Mouse (Mus musculus) neural tube, embryonic 13.5 days (tissue): ENCODE data around the gene Spata5. TPM values are rescaled to one million over a fixed set of nuclear protein-coding genes. Genes with fewer than 3 reads are reported as not detected.

Experiments used
- ATAC-seq: fragments of 200-750 bp; cut with Nextera tagmentation; 2 replicates; pipeline ENCODE4 v1.8.0; 2017; ENCODE audit warnings: low read depth, mild to moderate bottlenecking, moderate TSS enrichment, moderate library complexity
- H3K27ac ChIP-seq: fragments of 300-500 bp; sonication (generic); replicated peaks from 2 replicates; pipeline ENCODE4 v1.5.1; 2015; ENCODE audit warnings: moderate library complexity, mild to moderate bottlenecking, inconsistent platforms
- H3K27me3 ChIP-seq: fragments of 300-500 bp; sonication (generic); 2 replicates; pipeline ENCODE4 v1.6.1; 2015; ENCODE audit warnings: mild to moderate bottlenecking, inconsistent platforms
- H3K36me3 ChIP-seq: fragments of 300-500 bp; sonication (generic); 2 replicates; pipeline ENCODE4 v1.6.1; 2015; ENCODE audit warnings: mild to moderate bottlenecking, inconsistent platforms
- H3K4me1 ChIP-seq: fragments of 300-500 bp; sonication (generic); replicated peaks from 2 replicates; pipeline ENCODE4 v1.6.1; 2015; ENCODE audit warnings: inconsistent platforms
- H3K4me2 ChIP-seq: fragments of 300-500 bp; sonication (generic); 2 replicates; pipeline ENCODE4 v1.6.1; 2015; ENCODE audit warnings: inconsistent platforms, mild to moderate bottlenecking, moderate library complexity
- H3K4me3 ChIP-seq: fragments of 300-500 bp; sonication (generic); 2 replicates; pipeline ENCODE4 v1.5.1; 2015; ENCODE audit warnings: mild to moderate bottlenecking, inconsistent platforms
- H3K9ac ChIP-seq: fragments of 300-500 bp; sonication (generic); 2 replicates; pipeline ENCODE4 v1.6.1; 2015; ENCODE audit warnings: moderate library complexity, mild to moderate bottlenecking, inconsistent platforms
- H3K9me3 ChIP-seq: fragments of 300-500 bp; sonication (generic); 2 replicates; pipeline ENCODE4 v1.6.1; 2016; ENCODE audit warnings: inconsistent platforms
- WGBS: fragments of 180-500 bp; shearing (Covaris S2); methylation state at CpG from one replicate; pipeline ENCODE4 v1.1.7; 2015; 5-methylcytosine and 5-hydroxymethylcytosine counted together
- polyA plus RNA-seq: library from polyadenylated mRNA; unstranded; fragments of >200 nt; fragmentation: Nextera tagmentation; extraction: Ambion mirVana; gene quantifications from 2 replicates; pipeline ENCODE4 v1.2.1, GENCODE M21; 2015

The Spata5 gene
- polyA plus RNA-seq, 1 experiment from 2014 or later: 32.6 TPM

- H3K36me3 ChIP-seq: peaks cover 3% of the 10 kb centered on the region; the same call in 1 of the 2 replicates
- H3K4me2 ChIP-seq: no peak overlapping the region
- no peak overlapping the region for H3K27ac ChIP-seq
- H3K27me3 ChIP-seq: no peaks in the 10 kb centered on the region
- 87% methylated on average over 4 of the region's 4 CpGs for whole genome bisulfite sequencing
- ATAC-seq: no peak
- no peaks in the 10 kb centered on the region for H3K9me3 ChIP-seq
- H3K9ac ChIP-seq: no peak overlapping the region
- no peaks in the 10 kb centered on the region for H3K4me1 ChIP-seq
- no peak overlapping the region for H3K4me3 ChIP-seq
These were observed 64.1 kb downstream of the Spata5 start for GRCm38 (mm10) chr3:37483709-37484265.

- Histone ChIP-seq H3K36me3 (no peaks in the 10 kb centered on the region), H3K27me3 (no peaks in the 10 kb centered on the region), H3K4me2 (no peak overlapping the region), H3K9me3 (no peaks in the 10 kb centered on the region), H3K9ac (no peak overlapping the region), H3K4me1 (no peaks in the 10 kb centered on the region), H3K4me3 (no peak overlapping the region), H3K27ac (no peak overlapping the region)
- ATAC-seq: no peak
- WGBS: 84% methylated on average over 2 of the region's 2 CpGs
These were observed 67.9 kb downstream of the Spata5 start for GRCm38 (mm10) chr3:37487639-37488038.

GRCm38 (mm10) chr3:37488173-37488572 lies 68.5 kb downstream of the Spata5 start:
- H3K27me3 ChIP-seq: no peaks in the 10 kb centered on the region
- no peak overlapping the region for H3K27ac ChIP-seq
- H3K4me3 ChIP-seq: no peak overlapping the region
- no peaks in the 10 kb centered on the region for H3K4me1 ChIP-seq
- H3K9me3 ChIP-seq: no peaks in the 10 kb centered on the region
- no peak overlapping the region for H3K4me2 ChIP-seq
- H3K9ac ChIP-seq: no peak overlapping the region
- H3K36me3 ChIP-seq: no peaks in the 10 kb centered on the region
- no peak for ATAC-seq

GRCm38 (mm10) chr3:37490025-37490424 lies 70.3 kb downstream of the Spata5 start:
- H3K27me3 ChIP-seq: no peaks in the 10 kb centered on the region
- 94% methylated on average over 3 of the region's 3 CpGs for WGBS
- ATAC-seq: no peak
- H3K4me1 ChIP-seq: no peaks in the 10 kb centered on the region
- no peak overlapping the region for H3K4me3 ChIP-seq
- H3K36me3 ChIP-seq: no peaks in the 10 kb centered on the region
- H3K27ac ChIP-seq: no peak overlapping the region
- H3K9me3 ChIP-seq: no peaks in the 10 kb centered on the region
- no peak overlapping the region for H3K4me2 ChIP-seq
- H3K9ac ChIP-seq: no peak overlapping the region

GRCm38 (mm10) chr3:37500939-37501338 lies 81.2 kb downstream of the Spata5 start:
- H3K4me1 ChIP-seq: no peaks in the 10 kb centered on the region
- no peak overlapping the region for H3K4me3 ChIP-seq
- no peak for ATAC-seq
- H3K27me3 ChIP-seq: no peaks in the 10 kb centered on the region
- no peaks in the 10 kb centered on the region for H3K36me3 ChIP-seq
- H3K9ac ChIP-seq: no peak overlapping the region
- no peak overlapping the region for H3K4me2 ChIP-seq
- WGBS: 75% methylated on average over 1 of the region's 1 CpGs
- H3K9me3 ChIP-seq: no peaks in the 10 kb centered on the region
- H3K27ac ChIP-seq: no peak overlapping the region

GRCm38 (mm10) chr3:37502552-37502951 lies 82.9 kb downstream of the Spata5 start:
- Histone ChIP-seq H3K4me2 (no peak overlapping the region), H3K9ac (no peak overlapping the region), H3K4me1 (no peaks in the 10 kb centered on the region), H3K27me3 (no peaks in the 10 kb centered on the region), H3K27ac (no peak overlapping the region), H3K9me3 (no peaks in the 10 kb centered on the region), H3K36me3 (no peaks in the 10 kb centered on the region), H3K4me3 (no peak overlapping the region)
- 80% methylated on average over 2 of the region's 2 CpGs for WGBS
- ATAC-seq: no peak

- Histone ChIP-seq H3K4me3 (no peak overlapping the region), H3K27ac (no peak overlapping the region), H3K27me3 (no peaks in the 10 kb centered on the region), H3K36me3 (no peaks in the 10 kb centered on the region), H3K9me3 (no peaks in the 10 kb centered on the region), H3K4me1 (no peaks in the 10 kb centered on the region), H3K9ac (no peak overlapping the region), H3K4me2 (no peak overlapping the region)
- ATAC-seq: no peak
These were observed 84.2 kb downstream of the Spata5 start for GRCm38 (mm10) chr3:37503846-37504245.

- no peak overlapping the region for H3K27ac ChIP-seq
- H3K4me2 ChIP-seq: no peak overlapping the region
- H3K9ac ChIP-seq: no peak overlapping the region
- no peaks in the 10 kb centered on the region for H3K27me3 ChIP-seq
- H3K4me3 ChIP-seq: no peak overlapping the region
- WGBS: 79% methylated on average over 7 of the region's 7 CpGs
- ATAC-seq: no peak
- H3K4me1 ChIP-seq: no peaks in the 10 kb centered on the region
- H3K36me3 ChIP-seq: no peaks in the 10 kb centered on the region
- no peaks in the 10 kb centered on the region for H3K9me3 ChIP-seq
These were observed 90.6 kb downstream of the Spata5 start for GRCm38 (mm10) chr3:37510055-37511032.

GRCm38 (mm10) chr3:37515485-37515884 lies 95.8 kb downstream of the Spata5 start:
- Histone ChIP-seq H3K36me3 (no peaks in the 10 kb centered on the region), H3K4me1 (no peaks in the 10 kb centered on the region), H3K9ac (no peak overlapping the region), H3K27me3 (no peaks in the 10 kb centered on the region), H3K4me3 (no peak overlapping the region), H3K9me3 (no peaks in the 10 kb centered on the region), H3K4me2 (no peak overlapping the region), H3K27ac (no peak overlapping the region)
- WGBS: 18% methylated on average over 2 of the region's 2 CpGs
- no peak for ATAC-seq

GRCm38 (mm10) chr3:37516379-37516778 lies 96.7 kb downstream of the Spata5 start:
- H3K4me1 ChIP-seq: no peaks in the 10 kb centered on the region
- no peak overlapping the region for H3K27ac ChIP-seq
- no peaks in the 10 kb centered on the region for H3K27me3 ChIP-seq
- H3K4me2 ChIP-seq: no peak overlapping the region
- WGBS: 81% methylated on average over 2 of the region's 2 CpGs
- no peaks in the 10 kb centered on the region for H3K36me3 ChIP-seq
- no peaks in the 10 kb centered on the region for H3K9me3 ChIP-seq
- H3K4me3 ChIP-seq: no peak overlapping the region
- H3K9ac ChIP-seq: no peak overlapping the region
- no peak for ATAC-seq

- H3K27me3 ChIP-seq: no peaks in the 10 kb centered on the region
- H3K9me3 ChIP-seq: no peaks in the 10 kb centered on the region
These were observed 98.9 kb downstream of the Spata5 start for GRCm38 (mm10) chr3:37518611-37519010.

GRCm38 (mm10) chr3:37520334-37521023 lies 100.8 kb downstream of the Spata5 start:
- Histone ChIP-seq H3K4me2 (no peak overlapping the region), H3K4me1 (no peaks in the 10 kb centered on the region), H3K9ac (no peak overlapping the region), H3K36me3 (no peaks in the 10 kb centered on the region), H3K27ac (no peak overlapping the region), H3K27me3 (no peaks in the 10 kb centered on the region), H3K9me3 (no peaks in the 10 kb centered on the region), H3K4me3 (no peak overlapping the region)
- ATAC-seq: no peak
- 84% methylated on average over 3 of the region's 3 CpGs for WGBS

More at GRCm38 (mm10) chr3:37518611-37519010, 98.9 kb downstream of the Spata5 start:
- no peaks in the 10 kb centered on the region for H3K4me1 ChIP-seq
- no peaks in the 10 kb centered on the region for H3K36me3 ChIP-seq
- no peak for ATAC-seq
- no peak overlapping the region for H3K9ac ChIP-seq
- H3K4me2 ChIP-seq: no peak overlapping the region
- no peak overlapping the region for H3K27ac ChIP-seq
- no peak overlapping the region for H3K4me3 ChIP-seq
